Comparison of ENCODE assay signal across 8 mouse cellular contexts in genomic region chr4:135946659-135947301, GRCm38 (mm10). TPM values are rescaled to one million over a fixed set of nuclear protein-coding genes. Genes with fewer than 3 reads are reported as not detected.
DNase-seq lines count a peak whose midpoint lies in the region; ATAC-seq and TF ChIP-seq lines count a peak whose summit lies in the region.

No protein-coding gene starts in this region.

- H3K36me3 ChIP-seq in C2C12 (ENCODE audit: control insufficient read depth, insufficient read depth), result no peaks in the 10 kb centered on the region
- H3K36me3 ChIP-seq in kidney, embryonic 15.5 days, result peaks cover 10% of the 10 kb centered on the region
- peaks cover under 1% of the 10 kb centered on the region; the same call in 1 of the 2 replicates for H3K36me3 ChIP-seq in midbrain, postnatal 0 days (ENCODE audit: insufficient read depth, low read length)

- WGBS in kidney, embryonic 15.5 days, result under 1% methylated on average over 28 of the region's 28 CpGs
- 1% methylated on average over 28 of the region's 28 CpGs for WGBS in midbrain, postnatal 0 days

- peaks cover 16% of the 10 kb centered on the region for H3K79me2 ChIP-seq in C2C12 (ENCODE audit: control insufficient read depth, insufficient read depth)

- H3K9ac ChIP-seq in kidney, embryonic 15.5 days, result peak overlapping the region; percentile 80
- H3K9ac ChIP-seq in midbrain, postnatal 0 days (replicated peaks; ENCODE audit: low read length, poor library complexity, severe bottlenecking), result peak overlapping the region; percentile 80

- no peaks in the 10 kb centered on the region for H3K9me3 ChIP-seq in kidney, embryonic 15.5 days (replicated peaks)
- no peaks in the 10 kb centered on the region for H3K9me3 ChIP-seq in midbrain, postnatal 0 days (ENCODE audit: low read length)

- H3K4me2 ChIP-seq in kidney, embryonic 15.5 days, result peak overlapping the region; percentile 85
- H3K4me2 ChIP-seq in midbrain, postnatal 0 days (ENCODE audit: low read depth, low read length, poor library complexity, severe bottlenecking), result peak overlapping the region; percentile 89

- TF ChIP-seq POLR2A in embryonic fibroblast, embryonic 13.5 days (IDR thresholded peaks at IDR 0.05; ENCODE audit: low read depth, low read length), result 0 out of 2 replicates have a peak, but pooled peaks have one; percentile 36

- peak overlapping the region; percentile 70 for H3ac ChIP-seq in C2C12 (ENCODE audit: control insufficient read depth, insufficient read length, low read depth)

- H3K4me1 ChIP-seq in embryonic fibroblast, embryonic 13.5 days (ENCODE audit: control insufficient read depth, insufficient read depth, low read length), result no peaks in the 10 kb centered on the region
- H3K4me1 ChIP-seq in kidney, embryonic 15.5 days, result peaks cover 39% of the 10 kb centered on the region
- 0 out of 2 replicates have a peak, but pooled peaks cover 3% of the 10 kb centered on the region for H3K4me1 ChIP-seq in midbrain, postnatal 0 days (ENCODE audit: insufficient read depth, low read length)

- peaks cover 1% of the 10 kb centered on the region for H3K79me3 ChIP-seq in C2C12 (ENCODE audit: low read depth)

- DNase-seq in embryo, embryonic 11 days, result peak; percentile 37
- no peak for DNase-seq in embryo, embryonic 10 days (ENCODE audit: low spot score)
- DNase-seq in midbrain, postnatal 0 days (ENCODE audit: low spot score), result peak; percentile 38
- DNase-seq in adrenal gland, adult 8-10 months, result no peak
- DNase-seq in adrenal gland, adult 2 months, result no peak

- H3K4me3 ChIP-seq in C2C12 (ENCODE audit: insufficient read depth, poor library complexity, severe bottlenecking), result peak overlapping the region; percentile 71
- peak overlapping the region; percentile 79 for H3K4me3 ChIP-seq in embryonic fibroblast, embryonic 13.5 days (ENCODE audit: insufficient read depth, low read length)
- peak overlapping the region; percentile 85 for H3K4me3 ChIP-seq in kidney, embryonic 15.5 days (replicated peaks)
- H3K4me3 ChIP-seq in midbrain, postnatal 0 days (ENCODE audit: low read depth, low read length), result peak overlapping the region; percentile 68

- peak; percentile 12 for ATAC-seq in kidney, embryonic 15.5 days (replicated peaks; ENCODE audit: low FRiP score)
- peak; percentile 24 for ATAC-seq in midbrain, postnatal 0 days (ENCODE audit: low FRiP score)

- no peaks in the 10 kb centered on the region for H3K27me3 ChIP-seq in C2C12 (ENCODE audit: control insufficient read depth, insufficient read depth, insufficient read length)
- H3K27me3 ChIP-seq in kidney, embryonic 15.5 days, result no peaks in the 10 kb centered on the region
- H3K27me3 ChIP-seq in midbrain, postnatal 0 days (ENCODE audit: insufficient read depth, low read length), result no peaks in the 10 kb centered on the region

- no peak for TF ChIP-seq CTCF in C2C12 (IDR thresholded peaks at IDR 0.05; ENCODE audit: control insufficient read depth, insufficient read depth, insufficient read length)
- TF ChIP-seq CTCF in embryonic fibroblast, embryonic 13.5 days (IDR thresholded peaks at IDR 0.05; ENCODE audit: borderline replicate concordance, insufficient read depth, low read length), result no peak
- TF ChIP-seq CTCF in midbrain, postnatal 0 days (IDR thresholded peaks at IDR 0.05), result 0 out of 2 replicates have a peak, but pooled peaks have one; percentile 4

- H3K27ac ChIP-seq in embryonic fibroblast, embryonic 13.5 days (ENCODE audit: insufficient read depth, low read length), result peak overlapping the region; percentile 26
- peak overlapping the region; percentile 74 for H3K27ac ChIP-seq in kidney, embryonic 15.5 days
- H3K27ac ChIP-seq in midbrain, postnatal 0 days (ENCODE audit: low read depth, low read length), result peak overlapping the region; percentile 77

TF ChIP-seq in C2C12, 6 proteins besides CTCF, POLR2A, EP300 and RAD21:
- no peak for TF ChIP-seq MAX (IDR thresholded peaks at IDR 0.05)
- TF ChIP-seq MYOG (IDR thresholded peaks at IDR 0.05; ENCODE audit: control insufficient read depth, extremely low read depth, insufficient read length), result no peak
- no peak for TF ChIP-seq MYOD1 (IDR thresholded peaks at IDR 0.05; ENCODE audit: control insufficient read depth, insufficient read length, low read depth)
- no peak for TF ChIP-seq FOSL1 (IDR thresholded peaks at IDR 0.05; ENCODE audit: insufficient read depth, low read length, poor library complexity, severe bottlenecking)
- no peak for TF ChIP-seq USF1 (IDR thresholded peaks at IDR 0.05; ENCODE audit: low read depth)
- TF ChIP-seq CEBPB (IDR thresholded peaks at IDR 0.05; ENCODE audit: low read depth), result no peak
TF ChIP-seq in C2C12: peak in this region for 0.

RNA-seq across cellular contexts. Expression of gene Hmgcl, which starts 0.5 kb away (rescaled TPM):
- 24.3 TPM for polyA plus RNA-seq in C2C12 (2012; fragmentation: generic; extraction: Trizol)
- polyA plus RNA-seq in embryonic fibroblast, embryonic 13.5 days (2011; ENCODE audit: insufficient read length, low read depth, missing spikeins), result 19.5 and 24.1 TPM in 2 replicates
- 77.2 and 80.2 TPM in 2 replicates for polyA plus RNA-seq in kidney, embryonic 15.5 days (2015; fragmentation: Nextera tagmentation; extraction: Ambion mirVana)
- 26.9 and 33.0 TPM in 2 replicates for total RNA-seq in midbrain, postnatal 0 days (2014; rRNA removed)
- polyA plus RNA-seq in midbrain, postnatal 0 days (2015; fragmentation: Nextera tagmentation; extraction: Ambion mirVana), result 54.1 and 58.9 TPM in 2 replicates
- total RNA-seq in adrenal gland, adult 8-10 months (2022), result 10 to 100 TPM; 51.7 to 68.6 (median 62.8) TPM
- total RNA-seq in adrenal gland, adult 2 months (2021), result 10 to 100 TPM; 42.7 to 71.0 TPM
- 33.9 and 35.3 TPM in 2 replicates for polyA plus RNA-seq in adrenal gland, adult 2 months (2012; rRNA removed)

RNA-seq across cellular contexts. Expression of gene Gale, which starts 16.7 kb away (rescaled TPM):
- 50.7 TPM for polyA plus RNA-seq in C2C12 (2012; fragmentation: generic; extraction: Trizol)
- polyA plus RNA-seq in embryonic fibroblast, embryonic 13.5 days (2011; ENCODE audit: insufficient read length, low read depth, missing spikeins), result 12.7 and 18.0 TPM in 2 replicates
- 35.2 and 36.7 TPM in 2 replicates for polyA plus RNA-seq in kidney, embryonic 15.5 days (2015; fragmentation: Nextera tagmentation; extraction: Ambion mirVana)
- 33.5 and 47.5 TPM in 2 replicates for total RNA-seq in midbrain, postnatal 0 days (2014; rRNA removed)
- 36.7 and 41.6 TPM in 2 replicates for polyA plus RNA-seq in midbrain, postnatal 0 days (2015; fragmentation: Nextera tagmentation; extraction: Ambion mirVana)
- 10 to 100 TPM; 12.5 to 23.3 (median 22.5) TPM for total RNA-seq in adrenal gland, adult 8-10 months (2022)
- total RNA-seq in adrenal gland, adult 2 months (2021), result 10 to 100 TPM; 15.5 to 24.8 TPM
- polyA plus RNA-seq in adrenal gland, adult 2 months (2012; rRNA removed), result 22.9 and 33.3 TPM in 2 replicates

RNA-seq across cellular contexts. Expression of gene Lypla2, which starts 25.6 kb away (rescaled TPM):
- 70.1 TPM for polyA plus RNA-seq in C2C12 (2012; fragmentation: generic; extraction: Trizol)
- polyA plus RNA-seq in embryonic fibroblast, embryonic 13.5 days (2011; ENCODE audit: insufficient read length, low read depth, missing spikeins), result 31.6 and 35.5 TPM in 2 replicates
- polyA plus RNA-seq in kidney, embryonic 15.5 days (2015; fragmentation: Nextera tagmentation; extraction: Ambion mirVana), result 120 and 131 TPM in 2 replicates
- total RNA-seq in midbrain, postnatal 0 days (2014; rRNA removed), result 157 and 182 TPM in 2 replicates
- 212 and 227 TPM in 2 replicates for polyA plus RNA-seq in midbrain, postnatal 0 days (2015; fragmentation: Nextera tagmentation; extraction: Ambion mirVana)
- total RNA-seq in adrenal gland, adult 8-10 months (2022), result 10 to 100 TPM; 79.7 to 84.5 (median 81.6) TPM
- total RNA-seq in adrenal gland, adult 2 months (2021), result 10 to 100 TPM; 59.8 to 78.2 TPM
- 155 and 169 TPM in 2 replicates for polyA plus RNA-seq in adrenal gland, adult 2 months (2012; rRNA removed)

RNA-seq across cellular contexts. Expression of gene Fuca1, which starts 26.2 kb away (rescaled TPM):
- 26.8 TPM for polyA plus RNA-seq in C2C12 (2012; fragmentation: generic; extraction: Trizol)
- polyA plus RNA-seq in embryonic fibroblast, embryonic 13.5 days (2011; ENCODE audit: insufficient read length, low read depth, missing spikeins), result 90.2 and 92.2 TPM in 2 replicates
- 70.1 and 71.8 TPM in 2 replicates for polyA plus RNA-seq in kidney, embryonic 15.5 days (2015; fragmentation: Nextera tagmentation; extraction: Ambion mirVana)
- 37.8 and 38.8 TPM in 2 replicates for total RNA-seq in midbrain, postnatal 0 days (2014; rRNA removed)
- 92.7 and 93.7 TPM in 2 replicates for polyA plus RNA-seq in midbrain, postnatal 0 days (2015; fragmentation: Nextera tagmentation; extraction: Ambion mirVana)
- total RNA-seq in adrenal gland, adult 8-10 months (2022), result 100 to 1,000 TPM in 3 of 4 experiments, 10 to 100 TPM in 1; 83.5 to 119 (median 106) TPM
- 10 to 100 TPM; 82.7 to 86.3 TPM for total RNA-seq in adrenal gland, adult 2 months (2021)
- polyA plus RNA-seq in adrenal gland, adult 2 months (2012; rRNA removed), result 31.8 and 35.2 TPM in 2 replicates

RNA-seq across cellular contexts. Expression of gene Pithd1, which starts 40.3 kb away (rescaled TPM):
- 45.1 TPM for polyA plus RNA-seq in C2C12 (2012; fragmentation: generic; extraction: Trizol)
- polyA plus RNA-seq in embryonic fibroblast, embryonic 13.5 days (2011; ENCODE audit: insufficient read length, low read depth, missing spikeins), result 17.5 and 22.1 TPM in 2 replicates
- 52.6 and 52.7 TPM in 2 replicates for polyA plus RNA-seq in kidney, embryonic 15.5 days (2015; fragmentation: Nextera tagmentation; extraction: Ambion mirVana)
- total RNA-seq in midbrain, postnatal 0 days (2014; rRNA removed), result 61.6 and 67.9 TPM in 2 replicates
- 90.5 and 101 TPM in 2 replicates for polyA plus RNA-seq in midbrain, postnatal 0 days (2015; fragmentation: Nextera tagmentation; extraction: Ambion mirVana)
- total RNA-seq in adrenal gland, adult 8-10 months (2022), result 10 to 100 TPM; 31.8 to 51.8 (median 40.4) TPM
- total RNA-seq in adrenal gland, adult 2 months (2021), result 10 to 100 TPM; 23.1 to 35.5 TPM
- polyA plus RNA-seq in adrenal gland, adult 2 months (2012; rRNA removed), result 59.2 and 59.4 TPM in 2 replicates

Comparison
In these comparisons a context has a peak if more than half of its experiments do, and no peak if none do; other contexts are left out.
1. DNase-seq: peak in embryo, embryonic 11 days (single experiment) and midbrain, postnatal 0 days (single experiment); none in embryo, embryonic 10 days (single experiment), adrenal gland, adult 8-10 months (single experiment) and adrenal gland, adult 2 months (single experiment).
2. H3K27ac ChIP-seq: peak in every context shown above with its lines; median percentile 77 in midbrain, postnatal 0 days; 74 in kidney, embryonic 15.5 days; 26 in embryonic fibroblast, embryonic 13.5 days.
3. Peak in every context shown above with its lines, with median percentiles within 50 percentile points of each other: H3K4me3 ChIP-seq.